Mouse (Mus musculus) liver, embryonic 12.5 days (tissue): Measurements from ENCODE around the gene Zfp423. TPM values are rescaled to one million over a fixed set of nuclear protein-coding genes. Genes with fewer than 3 reads are reported as not detected.

Experiments
- ATAC-seq: fragments of 200-750 bp; cut with Nextera tagmentation; 2 replicates; pipeline ENCODE4 v1.8.0; 2017; ENCODE audit warnings: moderate number of reproducible peaks, mild to moderate bottlenecking, moderate library complexity
- H3K27ac ChIP-seq: fragments of 300-500 bp; sonication (generic); 2 replicates; pipeline ENCODE4 v1.5.1; 2016; ENCODE audit warnings: mild to moderate bottlenecking
- H3K27me3 ChIP-seq: fragments of 300-500 bp; sonication (generic); replicated peaks from 2 replicates; pipeline ENCODE4 v1.6.1; 2016; ENCODE audit warnings: mild to moderate bottlenecking, moderate library complexity
- H3K36me3 ChIP-seq: fragments of 300-500 bp; sonication (generic); 2 replicates; pipeline ENCODE4 v1.6.1; 2016; ENCODE audit warnings: mild to moderate bottlenecking, moderate library complexity
- H3K4me1 ChIP-seq: fragments of 300-500 bp; sonication (generic); 2 replicates; pipeline ENCODE4 v1.6.1; 2016
- H3K4me2 ChIP-seq: fragments of 300-500 bp; sonication (generic); 2 replicates; pipeline ENCODE4 v1.6.1; 2016; ENCODE audit warnings: mild to moderate bottlenecking, moderate library complexity
- H3K4me3 ChIP-seq: fragments of 300-500 bp; sonication (generic); 2 replicates; pipeline ENCODE4 v1.5.1; 2016; ENCODE audit warnings: mild to moderate bottlenecking, moderate library complexity
- H3K9ac ChIP-seq: fragments of 300-500 bp; sonication (generic); 2 replicates; pipeline ENCODE4 v1.6.1; 2016; ENCODE audit warnings: mild to moderate bottlenecking, moderate library complexity
- H3K9me3 ChIP-seq: fragments of 300-500 bp; sonication (generic); replicated peaks from 2 replicates; pipeline ENCODE4 v1.6.1; 2016; ENCODE audit warnings: mild to moderate bottlenecking, moderate library complexity
- WGBS: fragments of 180-500 bp; shearing (Covaris S2); methylation state at CpG from one replicate; pipeline ENCODE4 v1.1.7; 2016; ENCODE audit not compliant: insufficient replicate concordance; 5-methylcytosine and 5-hydroxymethylcytosine counted together
- polyA plus RNA-seq: library from polyadenylated mRNA; unstranded; fragments of >200 nt; fragmentation: Nextera tagmentation; extraction: Ambion mirVana; gene quantifications from 2 replicates; pipeline ENCODE4 v1.2.1, GENCODE M21; 2016

Gene Zfp423
- polyA plus RNA-seq, 1 experiment from 2014 or later, result 2.5 TPM

GRCm38 (mm10) chr8:87746072-87746471, 213.3 kb downstream of the Zfp423 start:
- Histone ChIP-seq H3K27ac (no peak overlapping the region), H3K4me3 (no peak overlapping the region), H3K4me2 (no peak overlapping the region), H3K9me3 (no peaks in the 10 kb centered on the region), H3K9ac (no peak overlapping the region), H3K4me1 (no peaks in the 10 kb centered on the region), H3K36me3 (no peaks in the 10 kb centered on the region), H3K27me3 (no peaks in the 10 kb centered on the region)
- WGBS, result 61% methylated on average over 14 of the region's 14 CpGs
- no peak for ATAC-seq

GRCm38 (mm10) chr8:87745125-87745698, 214.2 kb downstream of the Zfp423 start:
- H3K9ac ChIP-seq, result no peak overlapping the region
- no peak for ATAC-seq
- H3K4me3 ChIP-seq, result no peak overlapping the region
- no peak overlapping the region for H3K27ac ChIP-seq
- H3K4me1 ChIP-seq, result no peaks in the 10 kb centered on the region
- no peaks in the 10 kb centered on the region for H3K27me3 ChIP-seq
- 76% methylated on average over 20 of the region's 20 CpGs for WGBS
- H3K9me3 ChIP-seq, result no peaks in the 10 kb centered on the region
- H3K4me2 ChIP-seq, result no peak overlapping the region
- no peaks in the 10 kb centered on the region for H3K36me3 ChIP-seq

- Histone ChIP-seq H3K4me3 (no peak overlapping the region), H3K27me3 (no peaks in the 10 kb centered on the region), H3K36me3 (no peaks in the 10 kb centered on the region), H3K4me2 (no peak overlapping the region), H3K9ac (no peak overlapping the region), H3K9me3 (no peaks in the 10 kb centered on the region), H3K4me1 (no peaks in the 10 kb centered on the region), H3K27ac (no peak overlapping the region)
- 71% methylated on average over 6 of the region's 6 CpGs for WGBS
- no peak for ATAC-seq
Measured at GRCm38 (mm10) chr8:87744556-87744955, 214.8 kb downstream of the Zfp423 start.

DNA sequence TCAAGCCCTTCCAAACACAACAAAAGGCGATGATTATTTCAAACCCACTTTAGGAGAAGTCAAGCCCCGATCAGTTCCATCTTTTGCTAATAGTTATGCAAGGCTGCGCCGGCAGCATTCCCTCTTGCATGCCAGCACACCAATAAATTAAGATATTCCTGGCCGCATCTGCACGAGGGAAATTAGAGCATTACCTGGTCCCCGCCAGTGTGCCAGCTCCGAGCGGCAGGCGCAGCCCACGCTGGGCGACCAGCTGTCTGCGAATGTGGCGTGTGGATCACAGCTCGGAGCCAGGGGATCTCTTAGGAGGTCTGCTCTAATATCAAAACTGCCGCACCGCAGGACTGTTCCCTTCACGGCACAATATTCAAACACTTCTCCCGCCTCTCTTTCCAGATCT, 217.4 kb downstream of the Zfp423 start:
- no peaks in the 10 kb centered on the region for H3K36me3 ChIP-seq
- ATAC-seq, result no peak
- whole genome bisulfite sequencing, result 85% methylated on average over 19 of the region's 19 CpGs
- H3K27ac ChIP-seq, result no peak overlapping the region
- H3K4me1 ChIP-seq, result no peaks in the 10 kb centered on the region
- no peaks in the 10 kb centered on the region for H3K9me3 ChIP-seq
- H3K4me2 ChIP-seq, result no peak overlapping the region
- H3K9ac ChIP-seq, result no peak overlapping the region
- H3K4me3 ChIP-seq, result no peak overlapping the region
- no peaks in the 10 kb centered on the region for H3K27me3 ChIP-seq

DNA sequence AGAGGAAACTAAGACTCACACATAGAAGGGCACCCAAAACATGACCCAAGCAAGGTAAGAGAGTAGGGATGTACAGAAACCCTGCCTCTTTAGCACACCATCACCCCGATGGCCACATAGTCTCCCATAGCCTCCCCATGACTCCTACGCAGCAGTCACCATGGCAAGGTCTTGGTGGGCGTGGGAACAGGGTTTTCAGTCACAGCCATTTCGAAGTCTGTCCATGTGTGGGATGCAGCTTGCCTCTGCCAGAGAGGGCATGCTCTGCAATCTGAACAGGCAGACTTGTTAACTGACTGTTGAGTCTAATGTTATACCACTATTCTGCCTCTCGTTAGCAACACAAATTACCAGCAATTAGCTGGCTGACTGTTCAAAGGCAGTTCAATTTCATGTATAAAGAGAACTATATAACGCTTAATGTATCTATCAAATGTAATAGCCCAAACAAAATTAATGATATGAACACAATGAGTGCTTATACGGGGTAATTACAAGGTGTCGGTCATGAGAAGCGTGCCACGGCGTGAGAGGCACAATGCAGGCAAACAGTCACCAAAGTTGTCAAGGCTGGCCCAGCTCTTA, 218.4 kb downstream of the Zfp423 start:
- no peaks in the 10 kb centered on the region for H3K9me3 ChIP-seq
- no peaks in the 10 kb centered on the region for H3K36me3 ChIP-seq
- H3K4me2 ChIP-seq, result no peak overlapping the region
- H3K27ac ChIP-seq, result no peak overlapping the region
- WGBS, result 76% methylated on average over 11 of the region's 11 CpGs
- no peak overlapping the region for H3K4me3 ChIP-seq
- no peaks in the 10 kb centered on the region for H3K27me3 ChIP-seq
- no peak for ATAC-seq
- H3K4me1 ChIP-seq, result no peaks in the 10 kb centered on the region
- no peak overlapping the region for H3K9ac ChIP-seq

DNA sequence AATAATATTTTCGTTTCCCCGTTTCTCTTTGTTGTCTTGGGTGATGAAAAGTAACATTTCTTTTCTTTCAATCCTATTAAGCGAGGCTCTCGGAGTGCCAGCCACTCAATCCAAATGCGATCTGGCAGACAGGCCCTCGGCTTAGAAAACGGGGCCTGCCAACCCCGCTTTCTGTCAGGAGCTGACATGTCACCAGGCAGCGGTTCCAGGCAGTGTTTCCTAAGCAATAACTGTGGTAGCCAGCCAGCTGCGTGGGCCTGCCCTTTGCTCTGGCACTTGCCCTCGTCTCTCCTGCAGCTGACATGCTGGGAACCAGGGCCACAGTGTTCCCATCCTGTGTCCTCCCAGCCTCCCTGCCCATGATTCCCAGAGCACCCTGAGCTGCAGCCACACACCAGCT, 221.5 kb downstream of the Zfp423 start:
- WGBS, result 64% methylated on average over 11 of the region's 11 CpGs
- Histone ChIP-seq H3K4me3 (no peak overlapping the region), H3K4me2 (no peak overlapping the region), H3K27ac (no peak overlapping the region), H3K27me3 (no peaks in the 10 kb centered on the region), H3K9me3 (no peaks in the 10 kb centered on the region), H3K4me1 (no peaks in the 10 kb centered on the region), H3K36me3 (no peaks in the 10 kb centered on the region), H3K9ac (no peak overlapping the region)
- no peak for ATAC-seq

GRCm38 (mm10) chr8:87734902-87735301, 224.5 kb downstream of the Zfp423 start:
- no peaks in the 10 kb centered on the region for H3K9me3 ChIP-seq
- no peaks in the 10 kb centered on the region for H3K36me3 ChIP-seq
- H3K27me3 ChIP-seq, result no peaks in the 10 kb centered on the region
- H3K9ac ChIP-seq, result no peak overlapping the region
- no peak overlapping the region for H3K27ac ChIP-seq
- H3K4me2 ChIP-seq, result no peak overlapping the region
- H3K4me1 ChIP-seq, result no peaks in the 10 kb centered on the region
- H3K4me3 ChIP-seq, result no peak overlapping the region
- 57% methylated on average over 4 of the region's 4 CpGs for WGBS
- no peak for ATAC-seq

- H3K27ac ChIP-seq, result no peak overlapping the region
- no peak overlapping the region for H3K4me2 ChIP-seq
- ATAC-seq, result no peak
- H3K27me3 ChIP-seq, result no peaks in the 10 kb centered on the region
- WGBS, result 37% methylated on average over 7 of the region's 7 CpGs
- H3K9me3 ChIP-seq, result no peaks in the 10 kb centered on the region
- H3K9ac ChIP-seq, result no peak overlapping the region
- no peaks in the 10 kb centered on the region for H3K36me3 ChIP-seq
- H3K4me1 ChIP-seq, result no peaks in the 10 kb centered on the region
- no peak overlapping the region for H3K4me3 ChIP-seq
Measured at GRCm38 (mm10) chr8:87734496-87734895, 224.9 kb downstream of the Zfp423 start.

DNA sequence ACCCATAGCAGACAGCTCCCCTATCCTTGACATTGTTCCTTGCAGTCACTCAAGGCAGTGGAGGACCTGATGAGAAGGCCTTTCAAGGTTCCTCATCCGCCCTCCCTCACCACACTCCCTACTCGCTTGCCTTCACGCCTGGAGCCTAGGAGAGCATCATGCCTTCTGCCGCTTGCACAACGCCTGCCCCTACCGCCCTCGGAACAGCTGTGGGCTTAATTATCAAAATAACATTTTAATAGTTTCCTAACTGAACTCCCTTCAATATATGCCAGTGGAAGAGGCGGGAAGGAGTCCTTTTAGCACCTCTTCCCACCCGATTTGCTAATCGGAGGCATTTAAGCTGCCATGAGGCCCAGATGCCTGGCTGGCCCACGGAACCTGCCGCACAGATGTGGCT, 228.3 kb downstream of the Zfp423 start:
- Histone ChIP-seq H3K36me3 (no peaks in the 10 kb centered on the region), H3K9me3 (no peaks in the 10 kb centered on the region), H3K27me3 (no peaks in the 10 kb centered on the region), H3K9ac (no peak overlapping the region), H3K4me1 (no peaks in the 10 kb centered on the region), H3K4me2 (no peak overlapping the region), H3K4me3 (no peak overlapping the region), H3K27ac (no peak overlapping the region)
- no peak for ATAC-seq
- WGBS, result 75% methylated on average over 12 of the region's 12 CpGs

DNA sequence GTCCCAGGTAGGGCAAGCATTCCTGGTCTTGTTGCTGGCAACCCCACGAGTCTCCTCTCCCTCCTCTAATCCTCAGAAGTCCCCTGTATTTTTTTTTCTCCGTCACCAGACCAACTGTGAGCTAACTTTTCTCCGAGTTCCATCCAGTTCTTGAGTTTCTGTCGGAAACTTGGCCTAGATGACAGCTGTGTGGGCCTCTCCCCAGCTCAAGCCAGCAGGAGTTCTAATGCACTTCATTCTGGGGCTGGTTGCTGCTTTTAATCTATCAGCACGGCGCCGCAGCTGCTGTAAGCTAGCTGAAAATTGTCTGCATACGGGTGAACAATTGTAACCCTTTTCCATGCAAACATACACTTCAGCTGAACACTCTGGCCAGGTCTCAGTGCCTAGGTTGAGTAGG, 236.4 kb downstream of the Zfp423 start:
- Histone ChIP-seq H3K4me2 (no peak overlapping the region), H3K9ac (no peak overlapping the region), H3K4me1 (no peaks in the 10 kb centered on the region), H3K36me3 (no peaks in the 10 kb centered on the region), H3K9me3 (no peaks in the 10 kb centered on the region), H3K27me3 (no peaks in the 10 kb centered on the region), H3K27ac (no peak overlapping the region), H3K4me3 (no peak overlapping the region)
- no peak for ATAC-seq
- WGBS, result 66% methylated on average over 8 of the region's 8 CpGs

- H3K4me2 ChIP-seq, result no peak overlapping the region
- H3K4me3 ChIP-seq, result no peak overlapping the region
- H3K9ac ChIP-seq, result no peak overlapping the region
- 72% methylated on average over 27 of the region's 27 CpGs for WGBS
- ATAC-seq, result no peak
- H3K27ac ChIP-seq, result no peak overlapping the region
- H3K36me3 ChIP-seq, result no peaks in the 10 kb centered on the region
- H3K27me3 ChIP-seq, result 0 out of 2 replicates have a peak, but pooled peaks cover 9% of the 10 kb centered on the region
- no peaks in the 10 kb centered on the region for H3K9me3 ChIP-seq
- peaks cover 4% of the 10 kb centered on the region; the same call in 1 of the 2 replicates for H3K4me1 ChIP-seq
Measured at GRCm38 (mm10) chr8:87719137-87719815, 240.1 kb downstream of the Zfp423 start.

DNA sequence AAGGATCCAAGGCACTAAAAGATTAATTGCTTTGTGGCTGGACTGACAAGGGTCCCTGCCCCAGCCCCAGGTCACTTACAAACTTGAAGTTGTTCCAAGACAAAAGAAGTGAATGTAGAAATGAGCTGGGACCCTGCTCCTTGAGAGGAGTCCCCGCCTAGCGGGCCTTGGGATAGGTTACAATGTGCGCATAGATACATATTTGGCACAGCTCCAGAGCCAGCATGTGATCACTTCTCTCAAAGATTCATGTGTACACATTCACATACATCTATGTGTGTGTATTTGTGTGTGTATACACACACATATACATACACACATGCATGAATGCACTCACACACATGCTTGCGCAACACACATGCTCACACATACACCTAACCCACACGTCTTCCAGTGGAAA, 241.9 kb downstream of the Zfp423 start:
- H3K27ac ChIP-seq, result no peak overlapping the region
- no peak overlapping the region for H3K9ac ChIP-seq
- no peak overlapping the region for H3K4me3 ChIP-seq
- H3K36me3 ChIP-seq, result no peaks in the 10 kb centered on the region
- no peak overlapping the region for H3K4me2 ChIP-seq
- H3K27me3 ChIP-seq, result 0 out of 2 replicates have a peak, but pooled peaks cover 9% of the 10 kb centered on the region
- no peaks in the 10 kb centered on the region for H3K9me3 ChIP-seq
- H3K4me1 ChIP-seq, result peaks cover 4% of the 10 kb centered on the region; the same call in 1 of the 2 replicates
- WGBS, result 77% methylated on average over 5 of the region's 5 CpGs
- no peak for ATAC-seq
